Mouse (Mus musculus) neural tube, embryonic 14.5 days (tissue): ENCODE measurements around the gene Sfi1. TPM values are rescaled to one million over a fixed set of nuclear protein-coding genes. Genes with fewer than 3 reads are reported as not detected.
"Not testable (repeated sequence)": the region's sequence is repeated elsewhere in the genome, so short reads cannot be mapped to it uniquely, and the experiment has no call there.

ENCODE experiments used
- ATAC-seq: fragments of 200-750 bp; cut with Nextera tagmentation; 2 replicates; pipeline ENCODE4 v1.8.0; 2017; ENCODE audit warnings: low read depth, mild to moderate bottlenecking, moderate TSS enrichment, moderate library complexity
- H3K27ac ChIP-seq: fragments of 300-500 bp; sonication (generic); 2 replicates; pipeline ENCODE4 v1.5.1; 2014; ENCODE audit warnings: low read depth, mild to moderate bottlenecking, control low read depth, low read length, moderate library complexity, mixed read lengths
- H3K27me3 ChIP-seq: fragments of 300-500 bp; sonication (generic); 2 replicates; pipeline ENCODE4 v1.6.1; 2014; ENCODE audit warnings: low read length; ENCODE audit not compliant: control insufficient read depth, insufficient read depth
- H3K36me3 ChIP-seq: fragments of 300-500 bp; sonication (generic); 2 replicates; pipeline ENCODE4 v1.6.1; 2014; ENCODE audit warnings: low read length, mixed read lengths; ENCODE audit not compliant: control insufficient read depth, insufficient read depth
- H3K4me1 ChIP-seq: fragments of 300-500 bp; sonication (generic); 2 replicates; pipeline ENCODE4 v1.6.1; 2014; ENCODE audit warnings: low read length; ENCODE audit not compliant: control insufficient read depth, insufficient read depth
- H3K4me2 ChIP-seq: fragments of 300-500 bp; sonication (generic); 2 replicates; pipeline ENCODE4 v1.6.1; 2014; ENCODE audit warnings: mild to moderate bottlenecking, low read depth, low read length, control low read depth
- H3K4me3 ChIP-seq: fragments of 300-500 bp; sonication (generic); 2 replicates; pipeline ENCODE4 v1.5.1; 2014; ENCODE audit warnings: low read depth, low read length, control low read depth, mixed read lengths
- H3K9ac ChIP-seq: fragments of 300-500 bp; sonication (generic); replicated peaks from 2 replicates; pipeline ENCODE4 v1.6.1; 2014; ENCODE audit warnings: low read depth, mild to moderate bottlenecking, control low read depth, low read length, mixed read lengths
- H3K9me3 ChIP-seq: fragments of 300-500 bp; sonication (generic); 2 replicates; pipeline ENCODE4 v1.6.1; 2016; ENCODE audit warnings: low read length; ENCODE audit not compliant: control insufficient read depth
- WGBS: fragments of 180-500 bp; shearing (Covaris S2); extraction: QIAGEN DNeasy Blood & Tissue Kit; methylation state at CpG from one replicate; pipeline ENCODE4 v1.1.7; 2014; 5-methylcytosine and 5-hydroxymethylcytosine counted together
- polyA plus RNA-seq: library from polyadenylated mRNA; unstranded; fragments of >200 nt; fragmentation: Nextera tagmentation; extraction: Ambion mirVana; gene quantifications from 2 replicates; pipeline ENCODE4 v1.2.1, GENCODE M21; 2014

The Sfi1 gene
- polyA plus RNA-seq, 1 experiment from 2014 or later, result 12.8 TPM

- not testable (repeated sequence) for H3K27me3 ChIP-seq, H3K9ac ChIP-seq, H3K4me1 ChIP-seq, H3K4me3 ChIP-seq, H3K4me2 ChIP-seq, H3K36me3 ChIP-seq, H3K9me3 ChIP-seq, H3K27ac ChIP-seq
- 98% methylated on average over 4 of the region's 7 CpGs for WGBS
- ATAC-seq, result peak; percentile 26
Measured at GRCm38 (mm10) chr11:3127303-3127795, 65.9 kb downstream of the Sfi1 start.

- H3K27ac ChIP-seq, H3K4me3 ChIP-seq, H3K27me3 ChIP-seq, H3K9ac ChIP-seq, H3K9me3 ChIP-seq, H3K36me3 ChIP-seq, H3K4me2 ChIP-seq, H3K4me1 ChIP-seq: not testable (repeated sequence)
- 88% methylated on average over 6 of the region's 6 CpGs for WGBS
- peak; percentile 4 for ATAC-seq
Measured at GRCm38 (mm10) chr11:3126478-3127302, 66.6 kb downstream of the Sfi1 start.

GRCm38 (mm10) chr11:3125922-3126321, 67.3 kb downstream of the Sfi1 start:
- H3K9me3 ChIP-seq, H3K27ac ChIP-seq, ATAC-seq, H3K9ac ChIP-seq, H3K4me3 ChIP-seq, H3K27me3 ChIP-seq, H3K36me3 ChIP-seq, H3K4me1 ChIP-seq, H3K4me2 ChIP-seq: not testable (repeated sequence)
- 74% methylated on average over 3 of the region's 4 CpGs for WGBS

- H3K4me1 ChIP-seq, H3K27me3 ChIP-seq, H3K27ac ChIP-seq, H3K9ac ChIP-seq, H3K4me3 ChIP-seq, H3K4me2 ChIP-seq, H3K9me3 ChIP-seq, ATAC-seq, H3K36me3 ChIP-seq: not testable (repeated sequence)
- WGBS, result 90% methylated on average over 22 of the region's 22 CpGs
Measured at GRCm38 (mm10) chr11:3124932-3125810, 68.1 kb downstream of the Sfi1 start.

GRCm38 (mm10) chr11:3114403-3114802, 78.9 kb downstream of the Sfi1 start:
- 0 out of 2 replicates have a peak, but pooled peaks cover 2% of the 10 kb centered on the region for H3K9me3 ChIP-seq
- H3K27me3 ChIP-seq, result no peaks in the 10 kb centered on the region
- H3K4me1 ChIP-seq, result no peaks in the 10 kb centered on the region
- WGBS, result 69% methylated on average over 3 of the region's 3 CpGs
- H3K4me3 ChIP-seq, result no peak overlapping the region
- no peak overlapping the region for H3K4me2 ChIP-seq
- H3K9ac ChIP-seq, result no peak overlapping the region
- no peaks in the 10 kb centered on the region for H3K36me3 ChIP-seq
- no peak for ATAC-seq
- no peak overlapping the region for H3K27ac ChIP-seq

GRCm38 (mm10) chr11:3106154-3106553, 87.1 kb downstream of the Sfi1 start:
- H3K9me3 ChIP-seq, result peaks cover 31% of the 10 kb centered on the region
- no peak overlapping the region for H3K4me3 ChIP-seq
- ATAC-seq, result no peak
- H3K4me2 ChIP-seq, result no peak overlapping the region
- H3K27me3 ChIP-seq, result no peaks in the 10 kb centered on the region
- 82% methylated on average over 3 of the region's 3 CpGs for WGBS
- no peak overlapping the region for H3K9ac ChIP-seq
- H3K27ac ChIP-seq, result no peak overlapping the region
- no peaks in the 10 kb centered on the region for H3K4me1 ChIP-seq
- no peaks in the 10 kb centered on the region for H3K36me3 ChIP-seq

GRCm38 (mm10) chr11:3105261-3105731, 88.0 kb downstream of the Sfi1 start:
- H3K9me3 ChIP-seq, result peaks cover 34% of the 10 kb centered on the region
- H3K4me1 ChIP-seq, result no peaks in the 10 kb centered on the region
- no peak overlapping the region for H3K4me3 ChIP-seq
- ATAC-seq, result no peak
- H3K27ac ChIP-seq, result no peak overlapping the region
- no peaks in the 10 kb centered on the region for H3K36me3 ChIP-seq
- no peak overlapping the region for H3K9ac ChIP-seq
- H3K4me2 ChIP-seq, result no peak overlapping the region
- WGBS, result 92% methylated on average over 21 of the region's 21 CpGs
- H3K27me3 ChIP-seq, result no peaks in the 10 kb centered on the region

- H3K4me2 ChIP-seq, H3K4me3 ChIP-seq, H3K27ac ChIP-seq, ATAC-seq, H3K9ac ChIP-seq, H3K36me3 ChIP-seq, H3K4me1 ChIP-seq, H3K27me3 ChIP-seq: not testable (repeated sequence)
- peaks cover 38% of the 10 kb centered on the region for H3K9me3 ChIP-seq
- WGBS, result 88% methylated on average over 20 of the region's 20 CpGs
Measured at GRCm38 (mm10) chr11:3104501-3105260, 88.6 kb downstream of the Sfi1 start.
